Mouse (Mus musculus): ENCODE data around the gene Glb1. TPM values are rescaled to one million over a fixed set of nuclear protein-coding genes. Genes with fewer than 3 reads are reported as not detected.

Glb1 gene
- 48.0 and 65.2 TPM in 2 replicates for polyA plus RNA-seq (2012; rRNA removed)

GRCm38 (mm10) chr9:114400949-114401684 lies at the start of gene Glb1, which contains the start of gene Tmppe:
Gene Glb1, plus strand, starts transcription at chr9:114401076.
Gene Tmppe, plus strand, starts transcription at chr9:114401105.

DNA sequence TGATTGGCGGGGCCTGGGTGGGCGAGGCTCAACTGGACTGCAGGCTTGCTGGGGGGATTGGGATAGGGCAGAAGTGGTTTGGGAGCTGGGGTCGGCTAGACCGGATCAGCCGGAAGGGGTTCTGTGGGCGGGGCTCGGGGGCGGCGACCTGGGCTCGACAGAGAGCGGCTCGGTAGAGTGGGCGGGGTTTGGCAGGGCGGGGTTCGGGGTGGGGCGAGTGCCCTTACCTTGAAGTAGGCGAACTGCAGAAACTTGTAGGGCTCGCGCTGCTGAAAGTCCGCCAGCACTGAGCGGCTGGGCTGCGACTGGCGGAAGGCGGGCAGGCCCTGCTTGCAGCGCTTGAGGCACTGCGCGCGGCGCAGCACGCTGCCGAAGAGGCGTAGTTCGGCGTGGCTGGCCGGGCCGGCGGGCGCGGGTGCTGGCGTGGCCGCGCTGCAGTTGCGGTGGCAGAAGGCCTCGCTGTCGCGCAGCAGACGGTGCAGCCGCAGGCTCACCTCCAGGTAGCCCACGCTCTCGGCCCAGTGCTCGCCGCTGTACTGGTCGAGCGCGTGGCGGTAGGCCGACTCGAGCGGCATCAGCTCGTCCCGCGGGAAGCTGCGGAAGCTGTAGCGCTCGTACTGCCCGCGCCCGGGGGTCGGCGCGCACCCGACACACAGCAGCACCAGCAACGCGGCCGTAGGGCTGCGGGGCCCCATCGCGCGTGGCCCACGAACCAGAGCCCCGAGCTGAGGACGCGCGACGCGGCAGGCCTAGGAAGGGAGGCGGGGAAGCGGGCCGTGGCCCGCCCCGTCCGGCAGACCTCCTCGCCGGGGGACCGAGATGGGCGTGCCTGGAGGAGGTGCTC lies 10.7 kb upstream of the Glb1 start, which contains the start of gene Crtap:
Crtap (minus strand) TSS at position 771 of the 844 bp plus-strand sequence.

GRCm38 (mm10) chr9:114504816-114505215 lies 103.9 kb downstream of the Glb1 start, which contains the start of gene Ccr4:
Gene Ccr4, minus strand, starts transcription at chr9:114504916.

DNA sequence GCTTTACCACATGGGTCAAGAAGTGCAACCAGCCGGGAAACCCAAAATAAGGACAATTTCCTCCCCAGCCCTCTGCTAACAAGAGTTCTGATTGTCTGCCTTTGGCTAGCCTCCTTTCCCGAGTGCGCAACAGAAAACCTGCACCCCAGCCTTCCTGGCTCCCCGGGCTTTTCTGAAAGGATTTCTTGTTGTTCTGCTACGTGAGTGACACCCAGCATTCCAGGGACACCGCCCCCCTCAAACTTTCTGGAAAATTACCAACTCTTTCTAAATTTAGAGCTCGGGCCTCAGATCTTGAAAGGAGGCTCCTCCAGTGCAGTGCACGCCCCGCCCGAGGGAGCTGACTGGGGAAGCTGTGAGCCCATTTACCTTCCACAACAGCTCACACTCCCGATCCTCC lies 114.5 kb downstream of the Glb1 start, which contains the start of gene C130032M10Rik:
C130032M10Rik (plus strand) TSS at position 334 of the 400 bp plus-strand sequence.

Other genes with a start within 250 kb of the Glb1 start
- gene Bcl2a1c, start 70.9 kb upstream of the Glb1 start, polyA plus RNA-seq (2012; rRNA removed) = not detected in 2 replicates
- 288 and 559 TPM in 2 replicates for gene Crtap, start 10.4 kb upstream of the Glb1 start, polyA plus RNA-seq (2012; rRNA removed)
- gene Tmppe, start within 50 bp of the Glb1 start, polyA plus RNA-seq (2012; rRNA removed) = 10.8 and 11.6 TPM in 2 replicates
- gene Ccr4, start 103.8 kb downstream of the Glb1 start, polyA plus RNA-seq (2012; rRNA removed) = 0.16 and 0.18 TPM in 2 replicates
- gene C130032M10Rik, start 114.6 kb downstream of the Glb1 start, polyA plus RNA-seq (2012; rRNA removed) = not detected in 2 replicates
- 0.19 and 0.26 TPM in 2 replicates for gene Trim71, start 163.3 kb downstream of the Glb1 start, polyA plus RNA-seq (2012; rRNA removed)
- gene Cnot10, start 239.1 kb downstream of the Glb1 start, polyA plus RNA-seq (2012; rRNA removed) = 46.0 and 47.5 TPM in 2 replicates